Comparison of ENCODE assay signal across 20 mouse cellular contexts in genomic region chr17:90384856-90385255, GRCm38 (mm10).
DNase-seq lines count a peak whose midpoint lies in the region; ATAC-seq and TF ChIP-seq lines count a peak whose summit lies in the region.
"Had no signal": no experiment of that assay in that cellular context is flagged by ENCODE, and none has a peak within 500 bp of the region (broad histone marks: within the 10 kb centered on the region; RNA-seq: fewer than 3 reads in every experiment).

No protein-coding gene starts in this region.

- no peak for TF ChIP-seq POLR2A in brain, embryonic 14.5 days (IDR thresholded peaks at IDR 0.05; ENCODE audit: borderline replicate concordance, extremely low read depth, insufficient read depth, insufficient read length, poor library complexity, severe bottlenecking)

- no peak for TF ChIP-seq CTCF in forebrain, postnatal 0 days (IDR thresholded peaks at IDR 0.05; ENCODE audit: low read depth)
- no peak for TF ChIP-seq CTCF in layer of hippocampus, adult 2 months (conservative IDR thresholded peaks at IDR 0.05)
- TF ChIP-seq CTCF in brain, embryonic 14.5 days (IDR thresholded peaks at IDR 0.05; ENCODE audit: borderline replicate concordance, extremely low read depth, insufficient read depth, insufficient read length): no peak

- DNase-seq in forebrain, postnatal 0 days: peak; percentile 21
- no peak for DNase-seq in forebrain, embryonic 10.5 days (ENCODE audit: extremely low spot score, low spot score)
- DNase-seq in layer of hippocampus, adult 2 months (ENCODE audit: low spot score in 2 of 2): peak in 1 of 2 experiments; percentile 33
- no peak for DNase-seq in layer of hippocampus, postnatal 36 days
- peak; percentile 83 for DNase-seq in brain, adult 2 months (ENCODE audit: low read depth, low spot score)
- DNase-seq in brain, embryonic 14.5 days (ENCODE audit: low read depth): peak; percentile 36
- no peak for DNase-seq in ovary, adult 18-20 months (ENCODE audit: low spot score)
- no peak for DNase-seq in adrenal gland, postnatal 4 days (ENCODE audit: low spot score in 2 of 2)
- DNase-seq: adrenal gland, adult 2 months; adrenal gland, postnatal 10 days; adrenal gland, postnatal 25 days; cerebellum, adult 11-12 months; cerebellum, adult 9-10 months; cerebellum, postnatal 10 days; cerebellum, postnatal 25 days had no signal

- 36% methylated on average over 2 of the region's 2 CpGs for WGBS in forebrain, postnatal 0 days
- 72% methylated on average over 2 of the region's 2 CpGs for WGBS in forebrain, embryonic 10.5 days

- H3K4me2 ChIP-seq in forebrain, postnatal 0 days (ENCODE audit: low read depth): no peak overlapping the region
- H3K4me2 ChIP-seq: embryonic facial prominence, embryonic 13.5 days; embryonic facial prominence, embryonic 15.5 days; forebrain, embryonic 12.5 days; forebrain, embryonic 15.5 days had no signal

- no peak overlapping the region for H3K27ac ChIP-seq in forebrain, postnatal 0 days (ENCODE audit: low read depth, low read length)
- no peak overlapping the region for H3K27ac ChIP-seq in forebrain, embryonic 10.5 days
- H3K27ac ChIP-seq in layer of hippocampus, adult 2 months: 0 out of 2 replicates have a peak overlapping the region, but pooled peaks have one; percentile 11
- H3K27ac ChIP-seq: embryonic facial prominence, embryonic 13.5 days; embryonic facial prominence, embryonic 15.5 days; forebrain, embryonic 12.5 days; forebrain, embryonic 15.5 days had no signal

- H3K27me3 ChIP-seq in forebrain, postnatal 0 days (ENCODE audit: insufficient read depth, low read length): no peaks in the 10 kb centered on the region
- no peaks in the 10 kb centered on the region for H3K27me3 ChIP-seq in forebrain, embryonic 10.5 days (ENCODE audit: poor library complexity, severe bottlenecking)
- H3K27me3 ChIP-seq: embryonic facial prominence, embryonic 13.5 days; embryonic facial prominence, embryonic 15.5 days; forebrain, embryonic 12.5 days; forebrain, embryonic 15.5 days had no signal

- no peaks in the 10 kb centered on the region for H3K36me3 ChIP-seq in forebrain, postnatal 0 days (ENCODE audit: insufficient read depth)
- no peaks in the 10 kb centered on the region for H3K36me3 ChIP-seq in forebrain, embryonic 10.5 days (replicated peaks)
- H3K36me3 ChIP-seq: embryonic facial prominence, embryonic 13.5 days; embryonic facial prominence, embryonic 15.5 days; forebrain, embryonic 12.5 days; forebrain, embryonic 15.5 days had no signal

- ATAC-seq in forebrain, postnatal 0 days: no peak
- ATAC-seq: forebrain, embryonic 15.5 days had no signal

- H3K9me3 ChIP-seq in forebrain, postnatal 0 days (ENCODE audit: low read length): no peaks in the 10 kb centered on the region
- no peaks in the 10 kb centered on the region for H3K9me3 ChIP-seq in forebrain, embryonic 10.5 days
- H3K9me3 ChIP-seq: embryonic facial prominence, embryonic 13.5 days; embryonic facial prominence, embryonic 15.5 days; forebrain, embryonic 12.5 days; forebrain, embryonic 15.5 days had no signal

- no peak overlapping the region for H3K9ac ChIP-seq in forebrain, postnatal 0 days
- H3K9ac ChIP-seq: embryonic facial prominence, embryonic 13.5 days; embryonic facial prominence, embryonic 15.5 days; forebrain, embryonic 12.5 days; forebrain, embryonic 15.5 days had no signal

- H3K4me3 ChIP-seq in forebrain, postnatal 0 days (ENCODE audit: low read depth, low read length): no peak overlapping the region
- H3K4me3 ChIP-seq in forebrain, embryonic 10.5 days: no peak overlapping the region
- H3K4me3 ChIP-seq in layer of hippocampus, adult 2 months: no peak overlapping the region
- H3K4me3 ChIP-seq: embryonic facial prominence, embryonic 13.5 days; embryonic facial prominence, embryonic 15.5 days; erythroblast, embryonic 14.5 days; forebrain, embryonic 12.5 days; forebrain, embryonic 15.5 days had no signal

- H3K4me1 ChIP-seq in forebrain, postnatal 0 days (ENCODE audit: insufficient read depth): no peaks in the 10 kb centered on the region; the same call in 1 of the 2 replicates
- peaks cover 1% of the 10 kb centered on the region; the same call in 1 of the 2 replicates for H3K4me1 ChIP-seq in forebrain, embryonic 10.5 days
- H3K4me1 ChIP-seq: embryonic facial prominence, embryonic 13.5 days; embryonic facial prominence, embryonic 15.5 days; forebrain, embryonic 12.5 days had no signal

Comparison
In these comparisons a context has a peak if more than half of its experiments do, and no peak if none do; other contexts are left out.
1. DNase-seq: peak in forebrain, postnatal 0 days (single experiment), brain, adult 2 months (single experiment) and brain, embryonic 14.5 days (single experiment); none in forebrain, embryonic 10.5 days (single experiment), layer of hippocampus, postnatal 36 days (0 of 2), ovary, adult 18-20 months (single experiment) and adrenal gland, postnatal 4 days (0 of 2).